Mouse (Mus musculus): ENCODE results near the gene Arih2.

DNA sequence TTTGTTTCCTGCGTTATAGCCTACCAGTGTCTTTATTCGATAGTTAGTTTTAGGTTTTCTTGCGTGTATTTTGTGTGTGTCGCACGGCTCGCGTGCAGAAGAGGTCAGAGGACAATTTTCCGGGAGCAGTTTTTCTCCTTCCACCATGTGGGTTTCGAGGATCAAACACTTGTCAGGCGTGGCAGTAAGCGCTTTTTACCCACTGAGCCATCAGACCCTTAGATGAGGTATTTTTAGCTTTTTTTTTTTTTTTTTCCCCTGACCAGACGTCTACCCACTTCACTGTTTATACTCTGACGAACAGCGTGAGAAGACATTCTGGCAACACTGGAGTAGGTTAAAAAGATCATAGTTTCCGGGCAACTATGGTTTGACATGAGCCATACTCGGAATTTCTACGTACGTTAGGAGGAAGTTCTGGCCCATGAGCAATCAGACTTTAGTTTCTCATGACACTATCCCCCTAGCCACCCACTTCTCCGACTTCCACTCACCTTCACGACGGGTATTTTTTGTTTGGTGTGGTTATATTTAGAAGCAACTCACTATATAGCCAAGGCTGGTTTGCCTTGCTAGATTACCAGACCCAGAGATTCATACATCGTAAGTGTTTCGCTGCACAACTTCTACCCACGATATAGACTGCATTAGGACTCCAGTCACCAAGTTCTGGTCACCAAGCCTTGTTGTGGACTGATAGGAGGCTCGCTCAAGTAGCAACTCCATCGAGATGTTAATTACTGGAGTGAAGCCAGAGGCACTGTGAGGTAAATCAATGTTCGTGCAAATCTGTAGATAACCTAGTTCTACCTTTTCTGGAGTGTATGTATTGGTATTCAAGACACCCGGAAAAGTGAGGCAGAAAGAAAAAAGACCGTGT, 615 bp upstream of the Arih2 start:
- TF ChIP-seq CTCF (IDR thresholded peaks at IDR 0.05; ENCODE audit: low read depth, low read length) (no peak), POLR2A (IDR thresholded peaks at IDR 0.05; ENCODE audit: extremely low read depth, insufficient read depth, low read length) (no peak)
